Mouse (Mus musculus) spleen, adult 2 months (tissue): ENCODE data around the gene Vamp9.

Experiments
- CTCF ChIP-seq: fragments of 200-500 bp; IDR thresholded peaks from 2 replicates; pipeline ENCODE4 v1.5.1; 2011; ENCODE audit warnings: mild to moderate bottlenecking, inconsistent platforms; ENCODE audit not compliant: insufficient read depth, insufficient read length, insufficient replicate concordance; ENCODE audit errors: extremely low read depth
- POLR2A ChIP-seq: fragments of 200-500 bp; IDR thresholded peaks from 2 replicates; pipeline ENCODE4 v1.6.1; 2011; ENCODE audit warnings: low read depth, low read length, inconsistent platforms

GRCm38 (mm10) chr5:99922033-99922432, 16.0 kb downstream of the Vamp9 start:
- TF ChIP-seq CTCF: no peak
- TF ChIP-seq POLR2A: no peak
